Mouse (Mus musculus) kidney, embryonic 14.5 days (tissue): ENCODE measurements around the gene Rab37. TPM values are rescaled to one million over a fixed set of nuclear protein-coding genes. Genes with fewer than 3 reads are reported as not detected.

Source experiments
- ATAC-seq: fragments of 200-750 bp; cut with Nextera tagmentation; 2 replicates; pipeline ENCODE4 v1.8.0; 2017; ENCODE audit warnings: moderate number of reproducible peaks, mild to moderate bottlenecking, moderate TSS enrichment, moderate library complexity; ENCODE audit not compliant: low FRiP score, low TSS enrichment
- H3K27ac ChIP-seq: fragments of 300-500 bp; sonication (generic); 2 replicates; pipeline ENCODE4 v1.5.1; 2014; ENCODE audit warnings: low read depth, mild to moderate bottlenecking, low read length, moderate library complexity, mixed read lengths
- H3K27me3 ChIP-seq: fragments of 300-500 bp; sonication (generic); 2 replicates; pipeline ENCODE4 v1.6.1; 2014; ENCODE audit warnings: mild to moderate bottlenecking, low read length; ENCODE audit not compliant: control insufficient read depth, insufficient read depth
- H3K36me3 ChIP-seq: fragments of 300-500 bp; sonication (generic); 2 replicates; pipeline ENCODE4 v1.6.1; 2014; ENCODE audit warnings: low read length, mixed read lengths; ENCODE audit not compliant: control insufficient read depth, insufficient read depth
- H3K4me1 ChIP-seq: fragments of 300-500 bp; sonication (generic); 2 replicates; pipeline ENCODE4 v1.6.1; 2014; ENCODE audit warnings: low read length, mixed read lengths; ENCODE audit not compliant: control insufficient read depth, insufficient read depth
- H3K4me2 ChIP-seq: fragments of 300-500 bp; sonication (generic); replicated peaks from 2 replicates; pipeline ENCODE4 v1.6.1; 2014; ENCODE audit warnings: low read depth, mild to moderate bottlenecking, low read length
- H3K4me3 ChIP-seq: fragments of 300-500 bp; sonication (generic); 2 replicates; pipeline ENCODE4 v1.5.1; 2014; ENCODE audit warnings: mild to moderate bottlenecking, low read length
- H3K9ac ChIP-seq: fragments of 300-500 bp; sonication (generic); 2 replicates; pipeline ENCODE4 v1.6.1; 2014; ENCODE audit warnings: low read depth, mild to moderate bottlenecking, low read length, moderate library complexity
- H3K9me3 ChIP-seq: fragments of 300-500 bp; sonication (generic); 2 replicates; pipeline ENCODE4 v1.6.1; 2016; ENCODE audit warnings: low read length; ENCODE audit not compliant: control insufficient read depth
- WGBS: fragments of 180-500 bp; shearing (Covaris S2); extraction: QIAGEN DNeasy Blood & Tissue Kit; methylation state at CpG from one replicate; pipeline ENCODE4 v1.1.7; 2014; 5-methylcytosine and 5-hydroxymethylcytosine counted together
- polyA plus RNA-seq: library from polyadenylated mRNA; unstranded; fragments of >200 nt; fragmentation: Nextera tagmentation; extraction: Ambion mirVana; gene quantifications from 2 replicates; pipeline ENCODE4 v1.2.1, GENCODE M21; 2014

The Rab37 gene
- polyA plus RNA-seq, 1 experiment from 2014 or later = 0.96 TPM

GRCm38 (mm10) chr11:115066768-115067167 lies 24.5 kb upstream of the Rab37 start:
- no peak overlapping the region for H3K9ac ChIP-seq
- peaks cover 8% of the 10 kb centered on the region for H3K4me1 ChIP-seq
- no peaks in the 10 kb centered on the region for H3K27me3 ChIP-seq
- no peaks in the 10 kb centered on the region for H3K36me3 ChIP-seq
- no peak overlapping the region for H3K27ac ChIP-seq
- no peak overlapping the region for H3K4me3 ChIP-seq
- no peak for ATAC-seq
- 71% methylated on average over 6 of the region's 6 CpGs for WGBS
- no peak overlapping the region for H3K4me2 ChIP-seq
- H3K9me3 ChIP-seq = no peaks in the 10 kb centered on the region

GRCm38 (mm10) chr11:115071015-115071551 lies 20.1 kb upstream of the Rab37 start:
- H3K9ac ChIP-seq = no peak overlapping the region
- H3K27me3 ChIP-seq = no peaks in the 10 kb centered on the region
- 0 out of 2 replicates have a peak overlapping the region, but pooled peaks have one; percentile 56 for H3K27ac ChIP-seq
- ATAC-seq = no peak
- WGBS = 7% methylated on average over 9 of the region's 9 CpGs
- peak overlapping the region; percentile 32 for H3K4me2 ChIP-seq
- no peaks in the 10 kb centered on the region for H3K9me3 ChIP-seq
- peaks cover 9% of the 10 kb centered on the region for H3K4me1 ChIP-seq
- no peak overlapping the region for H3K4me3 ChIP-seq
- H3K36me3 ChIP-seq = no peaks in the 10 kb centered on the region

GRCm38 (mm10) chr11:115071631-115072294 lies 19.5 kb upstream of the Rab37 start:
- H3K4me2 ChIP-seq = peak overlapping the region; percentile 32
- peak; percentile 79 for ATAC-seq

GRCm38 (mm10) chr11:115073002-115073401 lies 18.2 kb upstream of the Rab37 start:
- H3K4me2 ChIP-seq = no peak overlapping the region
- no peak overlapping the region for H3K9ac ChIP-seq
- peaks cover 9% of the 10 kb centered on the region for H3K4me1 ChIP-seq
- H3K4me3 ChIP-seq = no peak overlapping the region
- WGBS = 72% methylated on average over 5 of the region's 5 CpGs
- H3K27ac ChIP-seq = no peak overlapping the region
- no peaks in the 10 kb centered on the region for H3K27me3 ChIP-seq
- no peak for ATAC-seq
- no peaks in the 10 kb centered on the region for H3K36me3 ChIP-seq
- H3K9me3 ChIP-seq = no peaks in the 10 kb centered on the region

More at GRCm38 (mm10) chr11:115071631-115072294, 19.5 kb upstream of the Rab37 start:
- Histone ChIP-seq H3K4me3 (no peak overlapping the region), H3K9me3 (no peaks in the 10 kb centered on the region), H3K27me3 (no peaks in the 10 kb centered on the region), H3K9ac (no peak overlapping the region), H3K4me1 (peaks cover 9% of the 10 kb centered on the region), H3K27ac (peak overlapping the region; percentile 56; the same call in 1 of the 2 replicates), H3K36me3 (no peaks in the 10 kb centered on the region)
- 10% methylated on average over 14 of the region's 14 CpGs for WGBS

- no peak for ATAC-seq
- Histone ChIP-seq H3K9me3 (no peaks in the 10 kb centered on the region), H3K4me2 (no peak overlapping the region), H3K4me1 (peaks cover 9% of the 10 kb centered on the region), H3K27me3 (no peaks in the 10 kb centered on the region), H3K36me3 (no peaks in the 10 kb centered on the region), H3K27ac (no peak overlapping the region), H3K4me3 (no peak overlapping the region), H3K9ac (no peak overlapping the region)
- WGBS = 79% methylated on average over 7 of the region's 7 CpGs
These were observed 15.8 kb upstream of the Rab37 start for GRCm38 (mm10) chr11:115075407-115075806.

GRCm38 (mm10) chr11:115075859-115076258 lies 15.4 kb upstream of the Rab37 start:
- 47% methylated on average over 5 of the region's 5 CpGs for WGBS
- H3K36me3 ChIP-seq = no peaks in the 10 kb centered on the region
- H3K9me3 ChIP-seq = no peaks in the 10 kb centered on the region
- no peaks in the 10 kb centered on the region for H3K27me3 ChIP-seq
- H3K4me1 ChIP-seq = peaks cover 9% of the 10 kb centered on the region
- H3K9ac ChIP-seq = no peak overlapping the region
- no peak overlapping the region for H3K27ac ChIP-seq
- no peak overlapping the region for H3K4me3 ChIP-seq
- no peak overlapping the region for H3K4me2 ChIP-seq
- no peak for ATAC-seq

- WGBS = 95% methylated on average over 1 of the region's 1 CpGs
- Histone ChIP-seq H3K4me3 (no peak overlapping the region), H3K36me3 (no peaks in the 10 kb centered on the region), H3K4me1 (no peaks in the 10 kb centered on the region), H3K9me3 (no peaks in the 10 kb centered on the region), H3K27me3 (no peaks in the 10 kb centered on the region; the same call in 1 of the 2 replicates), H3K9ac (no peak overlapping the region), H3K4me2 (no peak overlapping the region), H3K27ac (no peak overlapping the region)
- no peak for ATAC-seq
These were observed 13.8 kb upstream of the Rab37 start for GRCm38 (mm10) chr11:115077436-115077835.

GRCm38 (mm10) chr11:115078680-115079079 lies 12.6 kb upstream of the Rab37 start:
- H3K4me2 ChIP-seq = no peak overlapping the region
- no peaks in the 10 kb centered on the region; the same call in 1 of the 2 replicates for H3K27me3 ChIP-seq
- no peaks in the 10 kb centered on the region for H3K9me3 ChIP-seq
- WGBS = 86% methylated on average over 5 of the region's 5 CpGs
- H3K4me1 ChIP-seq = no peaks in the 10 kb centered on the region
- no peak overlapping the region for H3K9ac ChIP-seq
- no peaks in the 10 kb centered on the region for H3K36me3 ChIP-seq
- no peak overlapping the region for H3K27ac ChIP-seq
- no peak for ATAC-seq
- H3K4me3 ChIP-seq = no peak overlapping the region

GRCm38 (mm10) chr11:115080886-115081285 lies 10.3 kb upstream of the Rab37 start:
- no peaks in the 10 kb centered on the region for H3K4me1 ChIP-seq
- H3K9me3 ChIP-seq = no peaks in the 10 kb centered on the region
- 34% methylated on average over 13 of the region's 13 CpGs for WGBS
- ATAC-seq = no peak
- no peak overlapping the region for H3K27ac ChIP-seq
- H3K9ac ChIP-seq = no peak overlapping the region
- H3K36me3 ChIP-seq = no peaks in the 10 kb centered on the region
- peaks cover 6% of the 10 kb centered on the region for H3K27me3 ChIP-seq
- no peak overlapping the region for H3K4me3 ChIP-seq
- no peak overlapping the region for H3K4me2 ChIP-seq
